Mouse (Mus musculus) left cerebral cortex, adult 11 months (tissue): ENCODE measurements at regions not wholly inside any gene's neighbourhood (a gene's known extent, or its start where the extent isn't known, plus 50 kb on each side); places are given as distances from the start of the nearest gene placed in this dataset.
"Not testable (repeated sequence)": the region's sequence is repeated elsewhere in the genome, so short reads cannot be mapped to it uniquely, and the experiment has no call there.

Experiments used
- DNase-seq: peaks from one replicate; pipeline ENCODE4 v3.0.0; 2022; ENCODE audit warnings: low spot score

DNA sequence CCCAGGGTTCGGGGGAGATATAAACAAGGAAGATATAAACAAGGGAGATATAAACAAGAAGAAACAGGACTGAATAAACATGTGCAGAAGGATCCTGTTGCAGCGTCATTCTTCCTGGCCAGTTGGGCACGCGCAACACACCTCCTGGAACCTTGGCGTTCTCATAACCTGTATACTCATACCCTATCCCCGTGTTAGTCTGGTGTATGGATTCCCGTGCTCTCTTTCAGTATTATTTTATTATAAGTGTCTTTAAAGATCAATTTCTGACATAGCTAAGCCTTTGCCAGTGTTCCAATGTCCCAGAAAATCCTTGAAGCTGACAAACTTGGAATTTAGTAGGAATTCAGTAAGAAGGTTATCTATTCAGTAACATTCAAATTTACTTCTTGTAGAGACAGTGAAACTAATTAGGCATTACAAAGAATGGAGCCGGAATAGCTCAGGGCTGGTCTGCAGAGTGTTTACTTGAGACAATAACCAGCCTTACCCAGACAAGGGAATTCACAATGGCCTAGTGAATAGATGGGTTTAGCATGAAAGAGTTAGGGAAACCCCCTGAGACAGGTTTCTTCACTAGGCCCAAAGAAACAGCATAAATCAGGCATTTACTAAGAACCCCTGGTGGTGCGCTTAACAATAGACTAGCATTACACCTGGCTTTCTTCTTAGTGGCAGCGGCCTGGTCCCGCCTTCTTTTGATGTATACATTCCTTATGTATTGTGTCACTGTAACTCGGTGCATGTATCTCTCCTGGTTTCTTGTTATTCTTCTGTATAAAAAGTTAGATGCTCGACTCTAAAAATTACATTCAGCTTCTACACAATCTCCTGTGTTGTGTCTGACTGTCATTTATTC, 458.4 kb downstream of the Epm2a start:
- not testable (repeated sequence) for DNase-seq

- no peak for DNase-seq
Measured at GRCm38 (mm10) chr10:11809255-11809654, 466.1 kb downstream of the Epm2a start.

DNA sequence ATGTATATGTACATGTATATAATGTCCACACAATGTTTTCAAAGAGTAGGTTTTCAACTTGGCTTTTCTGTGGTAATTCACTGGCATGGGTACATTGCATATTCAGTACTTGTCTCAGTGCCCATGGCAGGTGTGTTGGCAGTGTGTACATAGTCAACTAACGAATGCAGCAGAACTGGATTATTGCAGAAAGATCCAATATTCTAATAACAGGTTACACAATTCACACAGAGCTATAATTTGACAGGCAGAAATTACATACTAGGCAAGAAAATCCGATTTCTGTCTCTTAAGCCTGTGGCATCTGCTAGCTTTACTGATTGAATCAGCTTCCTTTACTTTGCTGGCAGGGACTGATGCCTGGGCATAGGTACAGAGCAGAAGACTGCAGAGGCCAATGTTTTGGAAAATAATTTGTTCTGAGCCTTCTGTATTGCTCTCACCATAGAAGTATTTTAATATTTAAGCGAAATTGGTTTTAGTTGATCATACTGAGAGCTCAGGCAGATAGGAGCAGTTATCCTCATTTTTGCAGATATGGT, 479.3 kb downstream of the Epm2a start:
- no peak for DNase-seq

- DNase-seq, result peak; percentile 26
Measured at GRCm38 (mm10) chr10:11841094-11841493, 497.9 kb downstream of the Epm2a start.

- DNase-seq, result peak; percentile 38
Measured at GRCm38 (mm10) chr10:11841494-11841893, 498.3 kb downstream of the Epm2a start.

- no peak for DNase-seq
Measured at GRCm38 (mm10) chr10:11846141-11846540, 502.9 kb downstream of the Epm2a start.

- no peak for DNase-seq
Measured at GRCm38 (mm10) chr10:11875145-11876131, 532.2 kb downstream of the Epm2a start.

DNA sequence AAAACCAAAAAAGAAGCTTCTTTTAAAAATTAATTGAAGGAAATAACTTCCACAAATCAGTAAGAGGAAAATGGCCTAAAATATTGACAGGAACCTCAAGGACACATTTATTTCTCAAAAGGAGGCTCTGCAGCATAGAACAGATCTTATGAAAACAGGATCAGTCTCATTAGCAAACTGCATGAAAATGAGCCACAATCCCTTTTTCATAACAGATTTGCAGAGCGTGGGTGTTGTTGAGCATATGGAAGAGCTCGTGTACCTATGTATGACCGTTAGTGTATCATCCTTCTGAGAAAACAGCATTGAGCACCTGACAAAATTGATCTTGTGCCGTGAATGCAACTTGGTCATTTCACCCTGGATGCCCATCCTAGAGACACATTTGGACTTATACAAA, 543.0 kb downstream of the Epm2a start:
- DNase-seq, result no peak

GRCm38 (mm10) chr10:11888953-11889352, 545.7 kb downstream of the Epm2a start:
- no peak for DNase-seq

GRCm38 (mm10) chr10:11922132-11922531, 578.9 kb downstream of the Epm2a start:
- no peak for DNase-seq

GRCm38 (mm10) chr10:11938164-11938563, 595.0 kb downstream of the Epm2a start:
- DNase-seq, result no peak

DNA sequence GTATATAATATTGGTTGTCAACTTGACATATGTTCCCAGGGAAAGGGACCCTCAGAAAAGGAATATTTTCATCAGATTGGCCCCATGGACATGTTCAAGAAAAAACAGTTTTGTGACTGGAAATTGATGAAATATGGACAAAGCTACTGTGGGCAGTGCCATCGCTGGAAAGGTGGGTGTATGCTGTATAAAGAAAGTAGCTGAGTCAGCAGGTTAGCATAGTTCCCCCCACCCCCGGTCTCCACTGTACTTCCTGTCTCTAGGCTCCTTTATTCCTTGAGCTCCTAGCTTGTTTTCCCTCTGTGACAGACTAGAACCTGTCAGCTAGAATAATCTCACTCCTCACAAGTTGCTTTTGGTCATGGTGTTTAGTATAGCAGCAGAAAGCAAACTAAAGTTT, 599.6 kb downstream of the Epm2a start:
- DNase-seq, result no peak

DNA sequence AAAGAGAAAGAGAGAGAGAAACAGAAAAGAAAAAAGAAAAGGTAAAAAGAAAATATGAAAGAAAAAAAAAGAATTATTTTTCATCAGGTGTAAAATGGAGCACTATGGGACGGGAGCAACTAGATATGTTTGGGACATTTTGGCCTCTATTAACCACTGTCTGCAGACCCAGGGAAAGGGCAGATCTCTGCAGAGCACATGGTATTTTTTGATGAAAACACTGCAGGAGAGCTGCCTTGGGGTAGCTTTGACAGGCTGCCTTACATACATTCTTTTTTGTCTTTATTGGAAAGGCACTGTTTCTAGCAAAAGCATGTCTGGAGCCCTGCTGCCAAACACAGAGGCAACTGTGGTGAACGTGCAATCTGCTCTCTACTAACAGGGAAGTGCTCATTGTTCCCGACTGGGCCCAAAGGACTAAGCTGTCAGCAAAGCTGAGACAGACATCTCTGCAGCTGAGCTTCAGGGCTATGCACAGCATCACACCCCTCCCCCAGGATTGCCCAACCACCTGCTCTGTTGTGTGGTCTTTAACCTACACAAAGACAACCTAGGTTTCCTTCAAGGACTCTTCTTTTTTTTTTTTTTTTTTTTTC, 617.2 kb downstream of the Epm2a start:
- DNase-seq, result no peak

- no peak for DNase-seq
Measured at GRCm38 (mm10) chr10:12004966-12005365, 661.8 kb downstream of the Epm2a start.

GRCm38 (mm10) chr10:12005889-12006288, 662.7 kb downstream of the Epm2a start:
- no peak for DNase-seq

- no peak for DNase-seq
Measured at GRCm38 (mm10) chr10:12017286-12017685, 674.1 kb downstream of the Epm2a start.

GRCm38 (mm10) chr10:12018281-12018680, 675.1 kb downstream of the Epm2a start:
- DNase-seq, result no peak

DNA sequence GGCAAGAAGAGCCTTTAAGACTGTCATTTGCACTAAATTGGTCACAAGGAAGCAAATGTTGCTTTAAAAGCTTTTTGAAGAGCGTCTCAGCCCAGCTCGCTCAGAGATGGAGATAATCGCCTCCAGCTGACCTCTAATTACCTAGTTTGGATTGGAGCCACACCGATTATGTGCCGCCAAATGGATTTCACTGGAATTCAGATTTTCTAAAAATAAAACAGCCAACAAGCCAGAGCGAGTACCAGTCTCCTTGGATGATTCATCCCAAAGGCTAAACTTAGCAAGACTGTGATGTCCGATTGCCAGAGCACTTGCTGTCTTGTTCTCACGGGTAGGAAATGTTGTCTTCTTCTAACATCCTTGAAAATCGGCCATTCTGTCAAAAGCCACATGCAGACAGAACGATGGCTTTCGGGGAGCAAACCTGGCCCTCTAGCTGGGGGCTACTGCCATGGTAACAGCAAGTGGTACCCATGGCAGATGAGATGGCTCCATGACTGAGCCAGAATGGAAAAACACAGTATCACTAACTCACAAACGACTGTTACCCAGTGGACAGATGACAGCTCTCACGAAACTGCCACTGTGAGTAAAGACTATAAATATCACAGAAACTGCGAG, 676.1 kb downstream of the Epm2a start:
- DNase-seq, result peak; percentile 47

DNA sequence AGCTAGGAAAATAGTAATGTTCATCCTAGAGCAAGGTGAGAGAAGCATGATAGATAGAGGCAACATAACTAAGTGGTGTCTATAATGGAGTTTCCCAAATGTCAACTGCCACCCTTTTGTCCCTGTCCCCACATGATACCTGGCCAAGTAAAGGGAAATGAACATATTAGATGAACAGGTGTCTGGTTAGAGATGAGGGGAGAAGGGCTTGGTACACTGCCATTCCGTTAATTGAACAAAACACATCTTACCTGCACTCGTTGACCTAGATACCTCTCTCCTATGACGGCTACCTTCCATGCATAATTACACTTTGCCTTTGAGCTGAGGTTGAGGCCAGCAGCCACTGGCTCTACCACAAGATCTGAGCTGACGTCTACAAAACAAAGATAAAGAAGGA, 677.4 kb downstream of the Epm2a start:
- DNase-seq, result no peak

DNA sequence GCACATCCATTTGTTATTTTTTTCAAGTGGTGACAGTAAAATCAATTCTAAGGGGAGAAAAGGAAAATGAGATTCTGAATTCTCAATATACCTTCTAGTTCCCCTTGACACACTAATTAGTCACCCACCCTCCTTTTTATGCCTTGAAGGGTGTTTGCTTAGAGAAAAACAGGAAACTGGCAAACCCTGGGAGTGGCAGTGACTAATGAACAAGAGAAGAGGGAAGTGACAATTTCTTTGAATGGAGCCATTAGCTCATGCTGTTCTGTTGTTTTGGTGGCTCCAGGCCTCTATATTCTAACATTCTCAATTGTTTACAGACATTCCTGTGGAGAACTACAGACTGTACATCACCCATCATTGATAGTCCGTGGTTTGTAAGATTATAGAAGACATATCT, 692.0 kb downstream of the Epm2a start:
- DNase-seq, result no peak

DNA sequence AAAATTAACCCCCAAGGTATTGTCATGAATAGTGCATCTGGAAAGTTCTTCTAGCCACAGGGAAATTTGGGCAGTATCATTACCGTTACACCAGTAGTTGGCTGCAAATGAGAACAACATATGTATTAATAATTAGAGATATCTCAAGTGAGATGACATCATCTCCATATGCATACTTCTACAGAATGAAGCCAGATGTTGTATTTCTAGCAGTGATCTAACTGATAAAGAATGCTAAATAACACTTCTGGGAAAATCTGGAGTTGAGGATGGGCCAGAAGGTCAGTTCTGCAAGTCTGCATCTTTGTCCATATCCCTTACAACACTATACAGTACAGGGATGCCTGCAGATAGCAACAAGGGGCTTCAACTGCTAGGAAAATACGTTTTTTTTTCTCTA, 702.7 kb downstream of the Epm2a start:
- no peak for DNase-seq

- DNase-seq, result no peak
Measured at GRCm38 (mm10) chr10:12059728-12060127, 716.5 kb downstream of the Epm2a start.
